Mouse (Mus musculus) adrenal gland, adult (tissue): ENCODE data around the gene AI661453.

Experiments used
- DNase-seq, 2 experiments: peaks; one replicate each; pipeline ENCODE4 v3.0.0; 2022 to 2023; ENCODE audit warnings: low spot score in 1 of 2; ENCODE audit not compliant: inconsistent age in 2 of 2

The AI661453 gene

GRCm38 (mm10) chr17:47465016-47465415 is 28.6 kb downstream of the AI661453 start:
- DNase-seq = no peak

DNA sequence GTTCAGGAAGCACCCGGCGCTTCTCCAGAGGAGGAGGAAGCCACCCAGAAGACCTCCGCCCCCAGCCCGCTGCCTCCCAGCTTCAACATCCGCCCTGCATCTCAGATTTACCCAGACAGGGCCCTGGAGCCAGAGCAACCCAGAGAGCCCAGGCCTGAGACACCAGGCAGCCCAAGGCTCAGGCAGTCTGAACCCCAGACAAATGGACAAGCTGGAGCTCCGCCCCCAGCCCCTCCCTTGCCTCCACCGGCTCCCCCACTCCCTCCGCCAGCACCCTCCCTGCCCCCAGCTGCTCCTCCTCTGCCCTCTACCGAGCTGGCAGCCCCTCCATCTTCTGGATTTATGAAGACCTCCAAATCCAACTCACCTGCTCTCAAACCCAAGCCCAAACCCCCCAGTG is 29.9 kb downstream of the AI661453 start:
- DNase-seq = no peak

- no peak for DNase-seq
These were observed 31.2 kb downstream of the AI661453 start for GRCm38 (mm10) chr17:47467659-47468058.

- no peak for DNase-seq
These were observed 31.6 kb downstream of the AI661453 start for GRCm38 (mm10) chr17:47468063-47468462.

DNA sequence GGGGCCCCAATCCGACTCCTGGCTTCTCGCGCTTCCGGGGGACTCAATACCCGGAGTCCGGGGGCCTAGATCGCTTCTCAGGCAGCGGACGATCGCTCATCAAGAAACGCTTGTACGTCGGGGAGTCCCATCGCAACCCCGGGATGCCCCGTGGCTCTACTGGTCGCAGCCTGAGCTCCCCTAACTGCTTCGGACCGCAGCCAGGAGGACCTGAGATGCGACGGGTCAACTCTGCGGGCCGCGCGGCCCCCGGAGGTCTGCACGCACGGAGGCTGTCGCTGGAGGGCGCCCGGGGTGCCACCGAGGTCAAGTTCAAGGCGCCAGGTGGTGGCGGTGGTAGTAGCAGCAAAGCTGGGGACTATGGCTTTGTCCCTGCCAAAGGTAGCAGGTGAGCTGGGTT is 32.1 kb downstream of the AI661453 start:
- no peak for DNase-seq

- DNase-seq = no peak
These were observed 33.2 kb downstream of the AI661453 start for GRCm38 (mm10) chr17:47469642-47470041.

DNA sequence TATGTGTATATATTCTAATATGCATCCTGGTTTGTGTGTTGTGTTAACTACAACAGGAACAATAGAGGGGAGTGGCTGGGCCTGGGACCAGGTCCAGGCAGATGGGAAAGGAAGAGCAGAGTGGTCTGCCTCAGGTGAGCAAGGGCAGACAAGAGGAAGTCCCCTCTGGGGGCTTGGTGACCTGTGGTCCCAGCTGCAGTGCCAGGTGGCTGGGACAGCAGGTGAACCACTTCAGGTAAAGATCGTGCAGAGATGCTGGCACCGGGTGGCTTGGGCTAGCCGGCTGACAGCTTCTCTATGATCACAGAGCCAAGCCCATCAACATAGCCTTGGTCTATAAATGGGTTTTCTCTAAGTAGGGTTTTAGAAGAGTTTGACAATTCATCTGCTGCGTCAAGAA is 33.7 kb downstream of the AI661453 start:
- no peak for DNase-seq

- no peak for DNase-seq
These were observed 34.3 kb downstream of the AI661453 start for GRCm38 (mm10) chr17:47470686-47471085.

DNA sequence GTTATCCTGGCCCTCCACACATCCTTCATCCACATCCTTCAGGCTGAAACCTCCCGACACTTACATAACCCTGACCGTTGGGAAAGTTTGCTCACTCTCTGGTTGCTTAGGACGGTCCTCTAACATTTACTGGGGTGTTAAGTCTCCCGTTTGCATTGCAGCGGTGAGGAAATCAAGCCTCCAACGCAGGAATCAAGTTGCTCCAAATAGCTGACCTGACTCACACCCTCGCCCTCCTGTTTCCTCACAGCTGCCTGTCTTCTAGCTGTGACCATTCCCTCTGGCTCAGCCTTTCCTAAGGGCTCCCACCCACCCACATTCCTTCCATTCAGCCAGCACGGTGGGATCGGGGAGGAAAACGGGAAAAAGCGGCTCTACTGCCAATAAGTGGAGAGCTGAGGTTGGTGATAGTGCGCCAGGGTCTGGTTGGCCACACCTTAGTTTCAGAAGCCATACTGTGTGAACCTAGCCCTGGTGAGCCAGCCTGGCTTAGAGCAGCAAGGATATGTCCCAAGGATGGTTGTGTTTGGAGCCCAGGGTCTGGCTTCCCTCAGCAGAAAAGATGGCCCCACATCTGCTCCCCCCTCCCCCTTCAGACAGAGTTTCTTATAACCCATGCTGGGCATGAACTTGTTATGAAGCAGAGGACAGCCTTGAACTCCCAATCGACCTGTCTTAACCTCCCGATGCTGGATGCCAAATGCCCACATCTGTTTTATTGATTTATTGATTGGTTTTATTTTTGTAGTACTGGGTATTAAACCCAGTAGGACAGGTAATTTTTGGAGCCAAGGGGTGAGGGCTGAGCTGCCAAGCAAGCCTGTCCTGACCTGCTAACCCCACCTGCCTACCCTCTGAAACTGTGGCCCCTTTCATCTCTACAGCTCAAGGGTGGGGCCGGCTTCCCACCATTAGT is 36.3 kb downstream of the AI661453 start:
- no peak for DNase-seq

- peak; percentile 48 to 75 for DNase-seq
These were observed 37.1 kb downstream of the AI661453 start for GRCm38 (mm10) chr17:47473434-47473974.

GRCm38 (mm10) chr17:47474250-47474649 is 37.8 kb downstream of the AI661453 start:
- DNase-seq = no peak

DNA sequence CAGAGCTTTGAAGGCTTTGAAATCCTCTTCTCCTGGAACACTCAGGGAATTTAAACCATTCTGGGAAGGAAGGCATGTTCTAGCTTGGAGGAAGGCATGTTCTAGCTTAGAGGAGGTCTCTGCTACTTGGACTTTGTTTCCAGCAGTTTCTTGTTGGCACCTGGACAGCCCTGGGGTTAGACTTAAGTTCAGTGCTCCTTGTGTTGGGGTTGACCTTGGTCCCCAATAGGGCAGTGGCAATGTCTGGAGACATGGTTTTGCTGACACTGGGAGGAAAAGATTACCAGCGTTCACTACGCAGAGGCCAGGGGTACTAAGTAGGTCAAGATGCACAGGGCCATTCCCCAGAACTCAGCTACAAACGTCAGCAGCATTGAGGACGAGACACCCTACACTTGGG is 38.8 kb downstream of the AI661453 start:
- no peak for DNase-seq

GRCm38 (mm10) chr17:47475714-47476113 is 39.3 kb downstream of the AI661453 start:
- DNase-seq = no peak

DNA sequence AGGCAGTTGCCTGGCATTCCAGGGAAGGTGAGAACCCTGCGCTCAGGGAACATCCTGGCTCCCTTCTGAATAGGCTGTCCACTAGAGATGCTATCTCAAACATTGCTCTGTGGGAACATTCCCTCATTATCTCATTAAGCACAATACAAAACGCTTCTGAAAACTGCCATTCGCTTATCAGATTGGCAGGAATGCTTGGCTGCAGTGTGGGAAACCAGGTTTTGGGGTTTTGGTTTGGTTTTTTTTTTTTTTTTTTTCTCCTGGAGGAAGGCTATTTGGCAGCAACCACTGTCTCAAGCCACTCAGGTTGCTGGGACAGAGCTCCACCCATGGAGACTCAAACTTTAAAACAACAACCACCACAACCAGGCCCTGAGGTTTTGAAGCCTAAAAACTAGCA is 43.5 kb downstream of the AI661453 start:
- no peak for DNase-seq

GRCm38 (mm10) chr17:47482401-47482800 is 46.0 kb downstream of the AI661453 start:
- peak; percentile 63 to 83 for DNase-seq

- DNase-seq = peak; percentile 59 to 66
These were observed 48.0 kb downstream of the AI661453 start for GRCm38 (mm10) chr17:47484241-47484921.

DNA sequence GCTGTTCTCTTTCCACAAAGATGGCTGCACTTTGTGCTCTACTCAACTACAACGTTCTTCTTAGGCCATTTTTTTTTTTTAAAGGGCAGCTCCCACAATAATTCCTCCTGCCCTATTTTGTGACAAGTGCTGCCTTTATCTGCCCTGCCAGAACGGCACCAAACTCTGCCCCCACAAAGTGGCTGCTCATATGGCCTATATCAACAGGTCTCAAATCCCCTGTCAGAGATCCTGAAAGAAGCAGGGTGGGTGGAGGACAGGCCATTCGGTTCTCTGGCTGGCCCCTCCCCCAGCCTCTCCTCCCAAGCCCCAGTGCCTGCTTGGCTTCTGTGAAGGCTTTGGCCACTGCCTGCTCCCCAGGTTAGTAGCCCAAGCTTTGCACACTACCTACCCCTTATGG is 48.6 kb downstream of the AI661453 start:
- peak in 1 of 2 experiments; percentile 21 for DNase-seq

DNA sequence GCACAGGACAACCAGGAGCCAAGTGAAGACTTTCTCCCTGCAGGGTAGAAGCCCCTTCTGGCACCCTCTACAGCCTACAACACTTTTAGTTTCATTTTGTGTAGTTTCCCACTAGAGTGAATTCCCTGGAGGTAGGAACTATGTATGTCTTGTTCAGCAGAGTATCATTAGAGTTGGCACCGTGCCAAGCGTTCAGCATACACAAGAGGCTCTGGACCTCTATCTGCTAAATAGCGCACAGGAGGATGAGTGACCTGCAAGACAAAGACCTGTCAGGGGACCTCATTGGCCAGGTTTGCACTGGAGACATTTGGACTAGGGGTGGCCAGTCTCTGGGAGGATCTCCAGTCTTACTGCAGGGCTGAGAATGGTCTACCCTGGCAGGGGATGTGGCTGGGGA is 49.4 kb downstream of the AI661453 start:
- DNase-seq = peak; percentile 20 to 60

- DNase-seq = no peak
These were observed 54.4 kb downstream of the AI661453 start for GRCm38 (mm10) chr17:47490791-47491190.

- DNase-seq = no peak
These were observed 56.3 kb downstream of the AI661453 start for GRCm38 (mm10) chr17:47492731-47493130.

- DNase-seq = no peak
These were observed 57.2 kb downstream of the AI661453 start for GRCm38 (mm10) chr17:47493653-47494052.

DNA sequence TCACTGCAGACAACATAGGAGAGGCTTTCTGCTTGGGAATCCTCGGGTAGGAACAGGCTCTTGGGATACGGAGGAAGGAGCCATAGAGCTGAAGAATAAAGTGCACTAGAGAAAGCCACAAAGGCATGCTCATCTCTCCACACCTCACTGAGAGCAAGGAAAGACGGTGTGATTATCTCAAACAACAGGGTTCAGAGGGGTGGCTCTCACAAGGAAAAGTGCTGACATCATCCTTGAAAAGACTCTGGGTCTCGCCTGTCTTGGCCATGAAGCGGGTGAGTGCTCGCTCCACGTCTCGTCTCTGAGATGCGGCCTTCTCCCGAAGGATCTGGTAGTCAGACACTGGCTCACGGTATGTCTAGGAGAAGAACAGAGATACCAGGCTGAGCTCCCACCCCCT is 57.7 kb downstream of the AI661453 start:
- no peak for DNase-seq
